Mouse (Mus musculus) hindbrain, embryonic 10.5 days (tissue): ENCODE data around the gene Mapk8. TPM values are rescaled to one million over a fixed set of nuclear protein-coding genes. Genes with fewer than 3 reads are reported as not detected.

Experiments used
- DNase-seq: peaks from one replicate; pipeline ENCODE4 v3.0.0-alpha.2; 2017; ENCODE audit warnings: low spot score
- H3K27ac ChIP-seq: fragments of 300-500 bp; sonication (generic); 2 replicates; pipeline ENCODE4 v1.5.1; 2016; ENCODE audit warnings: mild to moderate bottlenecking, moderate library complexity
- H3K27me3 ChIP-seq: fragments of 300-500 bp; sonication (generic); 2 replicates; pipeline ENCODE4 v1.6.1; 2016; ENCODE audit warnings: mild to moderate bottlenecking; ENCODE audit not compliant: poor library complexity, insufficient read depth, severe bottlenecking
- H3K36me3 ChIP-seq: fragments of 300-500 bp; sonication (generic); 2 replicates; pipeline ENCODE4 v1.6.1; 2016; ENCODE audit warnings: mild to moderate bottlenecking, moderate library complexity
- H3K4me1 ChIP-seq: fragments of 300-500 bp; sonication (generic); replicated peaks from 2 replicates; pipeline ENCODE4 v1.6.1; 2016; ENCODE audit warnings: mild to moderate bottlenecking
- H3K4me3 ChIP-seq: fragments of 300-500 bp; sonication (generic); 2 replicates; pipeline ENCODE4 v1.5.1; 2016; ENCODE audit warnings: mild to moderate bottlenecking, moderate library complexity
- H3K9me3 ChIP-seq: fragments of 300-500 bp; sonication (generic); 2 replicates; pipeline ENCODE4 v1.6.1; 2016; ENCODE audit warnings: mild to moderate bottlenecking, moderate library complexity
- WGBS: fragments of 180-500 bp; shearing (Covaris S2); methylation state at CpG from one replicate; pipeline ENCODE4 v1.1.7; 2016; 5-methylcytosine and 5-hydroxymethylcytosine counted together
- polyA plus RNA-seq: library from polyadenylated mRNA; unstranded; fragments of >200 nt; fragmentation: Nextera tagmentation; extraction: Ambion mirVana; gene quantifications from 2 replicates; pipeline ENCODE4 v1.2.1, GENCODE M21; 2016

Mapk8 gene
- polyA plus RNA-seq, 1 experiment from 2014 or later, result 19.5 TPM

DNA sequence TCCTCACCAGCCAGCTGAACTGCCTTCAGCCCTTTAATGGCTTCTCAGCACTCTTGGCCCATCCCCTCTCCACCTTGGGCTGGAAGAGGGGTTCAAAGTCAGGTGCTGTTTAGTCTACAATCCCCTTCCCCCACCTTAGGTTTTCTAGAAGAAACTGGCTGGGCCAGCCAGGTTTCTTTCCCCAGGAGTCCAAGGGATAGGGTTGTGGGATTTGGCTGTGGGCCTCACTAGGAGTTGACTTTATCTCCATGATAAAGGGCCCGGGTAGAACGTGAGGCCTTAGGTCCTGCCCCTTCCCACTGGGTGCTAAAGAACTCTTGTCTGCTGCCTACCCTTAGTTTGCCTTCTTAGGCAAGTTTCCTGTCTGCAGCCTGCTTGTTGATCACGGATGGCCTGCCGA is 115.3 kb downstream of the Mapk8 start:
- no peaks in the 10 kb centered on the region for H3K9me3 ChIP-seq
- peaks cover 22% of the 10 kb centered on the region for H3K4me1 ChIP-seq
- no peak overlapping the region for H3K27ac ChIP-seq
- DNase-seq, result no peak
- no peaks in the 10 kb centered on the region; the same call in 1 of the 2 replicates for H3K27me3 ChIP-seq
- no peak overlapping the region for H3K4me3 ChIP-seq
- no peaks in the 10 kb centered on the region for H3K36me3 ChIP-seq
- WGBS, result 37% methylated on average over 4 of the region's 4 CpGs

DNA sequence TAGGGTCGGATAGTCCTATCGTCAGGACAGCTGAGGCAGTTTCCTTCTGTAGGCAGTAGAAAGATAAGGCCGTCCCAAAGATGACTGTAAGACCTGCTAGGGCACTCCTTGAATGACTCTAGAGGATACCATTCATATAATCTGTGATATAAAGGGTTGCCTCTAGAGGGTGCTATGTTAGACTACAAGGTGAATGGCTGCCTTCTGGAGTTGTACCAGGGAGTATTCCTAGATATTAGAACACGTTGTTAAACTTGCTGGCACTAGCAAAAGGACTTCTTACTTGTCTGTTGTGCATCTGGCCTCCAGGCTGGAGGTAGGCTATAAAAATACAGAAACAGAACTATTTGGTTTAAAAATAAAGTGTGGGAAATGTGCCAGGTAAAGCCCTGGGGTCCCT is 116.0 kb downstream of the Mapk8 start:
- 64% methylated on average over 4 of the region's 4 CpGs for WGBS
- Histone ChIP-seq H3K4me1 (peaks cover 22% of the 10 kb centered on the region), H3K27me3 (no peaks in the 10 kb centered on the region; the same call in 1 of the 2 replicates), H3K36me3 (no peaks in the 10 kb centered on the region), H3K27ac (no peak overlapping the region), H3K9me3 (no peaks in the 10 kb centered on the region), H3K4me3 (no peak overlapping the region)
- DNase-seq, result no peak

- DNase-seq, result no peak
- 80% methylated on average over 5 of the region's 5 CpGs for WGBS
- Histone ChIP-seq H3K27me3 (peaks cover 1% of the 10 kb centered on the region; the same call in 1 of the 2 replicates), H3K4me3 (no peak overlapping the region), H3K36me3 (no peaks in the 10 kb centered on the region), H3K27ac (no peak overlapping the region), H3K9me3 (no peaks in the 10 kb centered on the region), H3K4me1 (peaks cover 21% of the 10 kb centered on the region)
These were observed 117.6 kb downstream of the Mapk8 start for GRCm38 (mm10) chr14:33329297-33329805.

- Histone ChIP-seq H3K4me3 (no peak overlapping the region), H3K9me3 (no peaks in the 10 kb centered on the region), H3K36me3 (no peaks in the 10 kb centered on the region), H3K27ac (no peak overlapping the region), H3K27me3 (peaks cover 4% of the 10 kb centered on the region; the same call in 1 of the 2 replicates), H3K4me1 (peaks cover 26% of the 10 kb centered on the region)
- DNase-seq, result no peak
- WGBS, result 42% methylated on average over 5 of the region's 5 CpGs
These were observed 118.6 kb downstream of the Mapk8 start for GRCm38 (mm10) chr14:33328369-33328768.

Other genes with a start within 250 kb of the Mapk8 start
- gene Arhgap22, start 233.1 kb downstream of the Mapk8 start, polyA plus RNA-seq, result 4.2 and 4.5 TPM in 2 replicates
- 0.06 and 0.26 TPM in 2 replicates for gene Frmpd2, start 24.5 kb upstream of the Mapk8 start, polyA plus RNA-seq
- 0.14 TPM in 1 of 2 replicates, not detected in the other for gene Ptpn20, start 142.0 kb upstream of the Mapk8 start, polyA plus RNA-seq